Mouse (Mus musculus) midbrain, embryonic 16.5 days (tissue): ENCODE results near the gene Cep350. TPM values are rescaled to one million over a fixed set of nuclear protein-coding genes. Genes with fewer than 3 reads are reported as not detected.

Source experiments
- ATAC-seq: fragments of 200-750 bp; cut with Nextera tagmentation; 2 replicates; pipeline ENCODE4 v1.8.0; 2017; ENCODE audit warnings: moderate TSS enrichment
- H3K27ac ChIP-seq: fragments of 300-500 bp; sonication (generic); 2 replicates; pipeline ENCODE4 v1.5.1; 2014; ENCODE audit warnings: mild to moderate bottlenecking, low read length, mixed read lengths
- H3K27me3 ChIP-seq: fragments of 300-500 bp; sonication (generic); 2 replicates; pipeline ENCODE4 v1.6.1; 2014; ENCODE audit warnings: low read depth, low read length, mixed read lengths; ENCODE audit not compliant: control insufficient read depth, insufficient read depth
- H3K36me3 ChIP-seq: fragments of 300-500 bp; sonication (generic); 2 replicates; pipeline ENCODE4 v1.6.1; 2014; ENCODE audit warnings: mild to moderate bottlenecking, low read length, moderate library complexity, mixed read lengths; ENCODE audit not compliant: control insufficient read depth, insufficient read depth
- H3K4me1 ChIP-seq: fragments of 300-500 bp; sonication (generic); 2 replicates; pipeline ENCODE4 v1.6.1; 2014; ENCODE audit warnings: mild to moderate bottlenecking, low read length, mixed read lengths; ENCODE audit not compliant: control insufficient read depth, insufficient read depth
- H3K4me2 ChIP-seq: fragments of 300-500 bp; sonication (generic); 2 replicates; pipeline ENCODE4 v1.6.1; 2014; ENCODE audit warnings: mild to moderate bottlenecking, low read length, mixed read lengths
- H3K4me3 ChIP-seq: fragments of 300-500 bp; sonication (generic); 2 replicates; pipeline ENCODE4 v1.5.1; 2014; ENCODE audit warnings: low read depth, mild to moderate bottlenecking, low read length, moderate library complexity, mixed read lengths
- H3K9ac ChIP-seq: fragments of 300-500 bp; sonication (generic); 2 replicates; pipeline ENCODE4 v1.6.1; 2014; ENCODE audit warnings: low read depth, low read length, mixed read lengths
- H3K9me3 ChIP-seq: fragments of 300-500 bp; sonication (generic); replicated peaks from 2 replicates; pipeline ENCODE4 v1.6.1; 2014; ENCODE audit warnings: mild to moderate bottlenecking, low read length, mixed read lengths; ENCODE audit not compliant: control insufficient read depth, poor library complexity, severe bottlenecking
- WGBS: fragments of 180-500 bp; shearing (Covaris S2); extraction: QIAGEN DNeasy Blood & Tissue Kit; methylation state at CpG from one replicate; pipeline ENCODE4 v1.1.7; 2014; 5-methylcytosine and 5-hydroxymethylcytosine counted together
- polyA plus RNA-seq: library from polyadenylated mRNA; unstranded; fragments of >200 nt; fragmentation: Nextera tagmentation; extraction: Ambion mirVana; gene quantifications from 2 replicates; pipeline ENCODE4 v1.2.1, GENCODE M21; 2015

Cep350 gene
- polyA plus RNA-seq, 1 experiment from 2014 or later: 8.8 TPM

DNA sequence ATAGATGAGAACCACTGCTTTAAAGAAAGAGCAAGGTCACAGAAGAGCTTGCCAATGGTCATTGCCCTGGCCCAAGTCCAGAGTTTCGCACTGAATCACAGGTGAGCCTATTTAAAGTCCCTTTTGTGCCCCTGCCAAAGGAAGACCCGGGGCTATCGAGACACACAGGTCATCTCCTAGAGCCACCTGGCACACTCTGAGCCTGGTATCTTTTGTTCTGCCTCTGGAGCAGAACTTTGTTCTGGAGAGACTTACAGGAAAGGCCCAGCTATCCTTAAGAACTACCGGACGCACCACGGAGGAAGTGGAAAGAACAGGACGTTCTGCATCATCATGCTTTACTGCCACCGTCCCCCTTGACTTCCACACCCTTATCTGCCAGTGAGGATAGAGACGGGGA, 167.4 kb downstream of the Cep350 start:
- Histone ChIP-seq H3K9me3 (no peaks in the 10 kb centered on the region), H3K4me2 (no peak overlapping the region), H3K9ac (no peak overlapping the region), H3K4me3 (no peak overlapping the region), H3K27ac (no peak overlapping the region), H3K36me3 (peaks cover 11% of the 10 kb centered on the region; the same call in 1 of the 2 replicates), H3K4me1 (no peaks in the 10 kb centered on the region), H3K27me3 (no peaks in the 10 kb centered on the region)
- no peak for ATAC-seq
- 92% methylated on average over 9 of the region's 9 CpGs for WGBS

DNA sequence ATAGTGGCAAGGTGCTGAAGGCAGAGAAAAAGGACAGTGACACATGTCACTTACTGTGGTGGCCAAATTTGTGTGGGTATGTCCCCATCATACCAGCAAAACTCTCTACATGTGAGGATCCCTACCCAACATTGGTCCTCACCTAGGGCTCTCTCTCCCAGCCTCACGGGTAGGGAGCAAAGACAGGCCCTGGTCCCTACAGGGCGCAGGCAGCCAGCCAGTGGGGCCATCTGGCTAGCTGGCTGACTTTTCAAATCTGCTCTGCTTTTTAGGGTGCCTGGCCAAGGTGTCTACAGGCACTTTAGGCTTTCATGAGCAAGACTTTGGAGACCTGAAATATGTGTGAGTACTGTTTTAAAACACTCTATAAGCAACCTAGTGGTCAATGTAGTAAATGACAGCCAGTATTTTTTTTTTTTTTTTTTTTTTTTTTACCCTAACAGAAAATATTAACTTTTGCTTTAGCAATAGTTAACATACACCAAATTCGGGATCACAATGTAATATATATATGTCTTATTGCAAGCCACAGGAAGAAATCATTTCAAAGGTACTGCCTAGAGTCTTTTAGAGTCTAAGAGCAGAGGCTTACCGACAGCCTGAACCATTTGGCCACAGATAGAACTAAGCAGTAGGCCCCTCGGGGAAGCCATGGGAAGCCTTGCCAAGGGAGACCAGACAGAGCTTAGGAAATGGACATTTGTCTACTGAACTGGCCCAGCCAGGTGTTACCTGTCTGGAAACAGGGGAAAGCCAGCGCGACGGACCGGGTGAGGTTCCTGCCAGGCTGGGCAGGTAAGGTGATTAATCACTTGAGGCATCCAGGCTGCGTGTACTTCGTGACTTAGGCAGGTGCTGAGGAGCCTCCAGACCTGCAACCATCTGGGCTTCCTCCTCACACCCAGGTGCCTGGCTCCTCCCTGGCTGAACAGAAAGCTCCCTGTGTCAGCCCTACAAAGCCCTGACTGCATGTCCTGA, 171.8 kb downstream of the Cep350 start:
- Histone ChIP-seq H3K27ac (no peak overlapping the region), H3K9me3 (no peaks in the 10 kb centered on the region), H3K27me3 (no peaks in the 10 kb centered on the region), H3K4me1 (no peaks in the 10 kb centered on the region), H3K4me3 (no peak overlapping the region), H3K36me3 (peaks cover 11% of the 10 kb centered on the region; the same call in 1 of the 2 replicates), H3K9ac (no peak overlapping the region), H3K4me2 (no peak overlapping the region)
- WGBS: 91% methylated on average over 11 of the region's 11 CpGs
- no peak for ATAC-seq

DNA sequence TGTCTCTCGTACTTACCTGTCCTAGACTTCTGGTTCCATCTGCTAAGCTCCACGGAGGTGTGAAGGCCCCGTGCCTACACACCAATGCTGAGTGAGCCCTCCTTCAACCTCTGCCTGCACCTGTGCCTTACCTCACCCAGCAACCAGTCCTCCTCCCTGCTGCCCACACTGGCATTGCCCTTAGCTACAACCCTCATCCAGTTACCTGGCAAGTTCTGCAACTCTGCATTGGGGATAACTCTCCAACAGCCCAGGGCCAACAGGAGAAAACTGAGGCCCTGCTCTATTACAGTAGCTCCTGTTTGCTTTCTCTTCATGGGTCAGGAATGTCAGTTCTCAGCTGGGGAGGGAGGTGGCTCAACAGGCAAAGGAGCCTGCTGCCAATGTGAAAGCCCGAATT, 175.1 kb downstream of the Cep350 start:
- Histone ChIP-seq H3K27me3 (no peaks in the 10 kb centered on the region), H3K27ac (no peak overlapping the region), H3K4me2 (no peak overlapping the region), H3K9ac (no peak overlapping the region), H3K9me3 (no peaks in the 10 kb centered on the region), H3K36me3 (peaks cover 10% of the 10 kb centered on the region; the same call in 1 of the 2 replicates), H3K4me3 (no peak overlapping the region), H3K4me1 (no peaks in the 10 kb centered on the region)
- ATAC-seq: no peak
- WGBS: 96% methylated on average over 4 of the region's 4 CpGs

DNA sequence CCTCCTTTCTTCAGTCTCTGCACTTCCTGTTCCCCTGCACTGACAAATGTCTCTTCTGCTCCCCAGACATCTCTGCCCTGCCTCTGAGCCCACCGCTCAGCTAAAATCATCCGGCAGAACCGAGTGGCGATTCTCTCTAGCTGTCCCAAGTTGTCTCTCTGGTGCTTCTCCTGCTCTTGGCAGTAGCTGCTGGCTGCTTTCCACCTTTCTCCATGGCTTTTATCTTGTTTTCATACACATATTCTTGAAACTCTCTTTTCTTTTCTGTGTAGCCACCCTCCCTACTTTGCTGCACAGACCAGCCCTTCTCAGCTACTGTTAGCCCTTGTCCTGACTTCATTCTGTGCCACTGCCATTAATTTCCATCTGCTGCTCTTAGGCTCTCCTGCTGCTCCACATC, 175.6 kb downstream of the Cep350 start:
- Histone ChIP-seq H3K4me2 (no peak overlapping the region), H3K27me3 (no peaks in the 10 kb centered on the region), H3K27ac (no peak overlapping the region), H3K9ac (no peak overlapping the region), H3K4me3 (no peak overlapping the region), H3K4me1 (no peaks in the 10 kb centered on the region), H3K36me3 (peaks cover 7% of the 10 kb centered on the region; the same call in 1 of the 2 replicates), H3K9me3 (no peaks in the 10 kb centered on the region)
- ATAC-seq: no peak
- WGBS: 81% methylated on average over 4 of the region's 4 CpGs

DNA sequence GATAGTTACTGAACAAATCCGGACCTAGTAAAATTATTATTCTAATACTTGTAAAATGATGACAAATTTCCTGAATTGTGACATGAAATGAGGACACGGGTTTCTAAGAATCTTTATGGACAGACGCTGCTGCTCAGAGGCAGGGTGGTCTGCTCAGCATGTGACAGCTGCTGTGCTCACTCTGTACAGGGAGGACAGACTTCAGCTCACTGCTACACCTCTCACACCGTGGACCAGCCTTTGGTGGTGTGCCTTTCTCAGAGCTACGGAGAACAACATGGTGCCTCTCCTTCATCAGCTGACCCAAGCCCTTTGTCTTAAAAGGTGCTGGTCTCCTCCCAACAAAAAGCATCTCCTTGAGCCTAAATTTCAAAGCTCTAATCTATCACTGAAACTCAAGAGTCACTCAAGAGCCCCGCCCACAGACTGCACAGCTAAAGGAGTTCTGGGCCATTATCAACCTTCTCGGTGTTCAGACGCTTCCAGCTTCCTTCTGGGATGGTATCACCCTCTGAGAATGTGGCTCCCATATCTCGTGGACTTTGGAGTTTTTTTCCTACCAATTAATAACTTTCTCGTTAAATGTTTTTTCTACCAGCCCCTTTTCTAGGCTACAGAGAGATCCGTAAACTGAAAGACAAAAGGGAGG, 176.2 kb downstream of the Cep350 start:
- Histone ChIP-seq H3K4me1 (no peaks in the 10 kb centered on the region), H3K4me2 (no peak overlapping the region), H3K27me3 (no peaks in the 10 kb centered on the region), H3K27ac (no peak overlapping the region), H3K36me3 (peaks cover 6% of the 10 kb centered on the region; the same call in 1 of the 2 replicates), H3K9me3 (no peaks in the 10 kb centered on the region), H3K4me3 (no peak overlapping the region), H3K9ac (no peak overlapping the region)
- WGBS: 78% methylated on average over 11 of the region's 11 CpGs
- no peak for ATAC-seq

DNA sequence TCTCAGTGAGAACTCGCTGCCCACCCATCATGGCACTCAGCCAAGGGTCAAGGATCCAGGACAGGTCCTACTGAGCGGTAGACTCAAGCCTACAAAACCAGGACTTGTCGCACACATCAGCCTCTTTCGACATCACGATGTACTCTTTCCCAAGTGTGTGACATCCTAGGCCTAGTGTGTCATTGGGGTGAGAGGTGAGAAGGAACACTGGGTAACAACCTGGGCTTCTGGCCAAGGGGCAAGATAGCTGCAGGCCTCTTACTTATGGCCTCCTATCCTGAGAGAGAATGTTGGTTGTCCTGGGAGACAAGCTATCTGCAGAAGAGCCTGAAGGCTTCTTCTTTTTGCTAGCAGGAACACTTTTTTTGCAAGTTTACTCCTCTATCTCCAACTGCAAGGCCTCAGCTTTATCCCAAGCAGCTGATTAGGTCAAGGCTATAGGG, 177.2 kb downstream of the Cep350 start:
- H3K27me3 ChIP-seq: no peaks in the 10 kb centered on the region
- WGBS: 96% methylated on average over 5 of the region's 5 CpGs
- H3K36me3 ChIP-seq: peaks cover 6% of the 10 kb centered on the region; the same call in 1 of the 2 replicates
- ATAC-seq: no peak
- no peaks in the 10 kb centered on the region for H3K9me3 ChIP-seq
- no peaks in the 10 kb centered on the region for H3K4me1 ChIP-seq
- no peak overlapping the region for H3K4me2 ChIP-seq
- H3K27ac ChIP-seq: no peak overlapping the region
- no peak overlapping the region for H3K4me3 ChIP-seq
- H3K9ac ChIP-seq: no peak overlapping the region

Other genes with a start within 250 kb of the Cep350 start
- 0.63 and 1.6 TPM in 2 replicates for gene Lhx4, start 221.6 kb downstream of the Cep350 start, polyA plus RNA-seq
- 18.0 and 18.9 TPM in 2 replicates for gene Qsox1, start 160.4 kb downstream of the Cep350 start, polyA plus RNA-seq
- 58.1 and 60.9 TPM in 2 replicates for gene Tor1aip2, start 62.1 kb upstream of the Cep350 start, polyA plus RNA-seq
- gene Tor1aip1, start 63.2 kb upstream of the Cep350 start, polyA plus RNA-seq: 14.2 and 17.3 TPM in 2 replicates
- gene Fam163a, start 231.8 kb upstream of the Cep350 start, polyA plus RNA-seq: 5.7 and 5.9 TPM in 2 replicates